Mouse (Mus musculus) c-Kit-negative CD71-positive TER-119-positive erythroid progenitor cells, embryonic 14.5 days (primary cell): ENCODE measurements at regions not wholly inside any gene's neighbourhood (a gene's known extent, or its start where the extent isn't known, plus 50 kb on each side); places are given as distances from the start of the nearest gene placed in this dataset.

Experiments
- DNase-seq: peaks from one replicate; pipeline ENCODE4 v3.0.0-alpha.2; 2013; ENCODE audit warnings: low read depth, low spot score

GRCm38 (mm10) chr5:77620402-77620801 lies 212.6 kb upstream of the Igfbp7 start:
- DNase-seq, result no peak

DNA sequence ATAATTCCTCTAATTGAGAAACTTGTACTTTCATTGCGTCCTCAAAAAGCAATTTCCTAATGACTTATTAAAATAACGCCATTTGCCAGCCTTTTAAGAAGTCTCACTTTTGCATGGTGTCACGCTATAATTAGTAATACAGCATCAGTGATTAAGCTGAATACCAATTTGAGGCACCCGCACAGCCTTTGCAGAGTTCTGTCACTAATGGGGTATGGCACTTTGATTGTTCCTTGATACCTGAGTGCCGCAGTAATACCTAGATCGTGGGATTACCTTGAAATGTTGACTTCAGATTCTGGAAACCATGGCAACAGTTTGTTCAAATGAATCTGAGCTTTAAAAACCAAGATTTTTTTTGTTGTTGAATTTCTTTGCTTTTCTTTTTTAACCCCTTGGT lies 202.7 kb upstream of the Igfbp7 start:
- DNase-seq, result no peak

DNA sequence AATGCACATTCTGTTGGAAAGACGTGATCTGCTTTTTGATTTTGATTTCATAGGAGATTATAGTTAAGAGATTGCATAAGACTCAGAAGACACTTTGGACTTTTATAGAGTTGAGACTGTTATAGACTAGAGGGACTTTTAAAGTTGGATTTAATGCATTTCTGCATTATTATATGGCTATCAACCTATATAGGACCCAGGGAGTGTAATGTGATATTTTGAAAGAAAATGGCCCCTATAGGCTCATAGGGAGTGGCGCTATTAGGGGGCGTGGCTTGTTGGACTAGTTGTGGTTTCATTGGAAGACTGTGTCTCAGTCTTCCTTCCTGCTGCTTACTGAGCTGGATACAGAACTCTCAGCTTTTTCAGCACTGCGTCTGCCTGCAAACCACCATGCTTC lies 186.9 kb upstream of the Igfbp7 start:
- no peak for DNase-seq

- DNase-seq, result no peak
Measured at GRCm38 (mm10) chr5:77589252-77589651, 181.4 kb upstream of the Igfbp7 start.

- no peak for DNase-seq
Measured at GRCm38 (mm10) chr5:77581702-77582101, 173.9 kb upstream of the Igfbp7 start.

GRCm38 (mm10) chr5:77581106-77581638 lies 173.3 kb upstream of the Igfbp7 start:
- no peak for DNase-seq

GRCm38 (mm10) chr5:77579826-77580745 lies 172.2 kb upstream of the Igfbp7 start:
- no peak for DNase-seq

DNA sequence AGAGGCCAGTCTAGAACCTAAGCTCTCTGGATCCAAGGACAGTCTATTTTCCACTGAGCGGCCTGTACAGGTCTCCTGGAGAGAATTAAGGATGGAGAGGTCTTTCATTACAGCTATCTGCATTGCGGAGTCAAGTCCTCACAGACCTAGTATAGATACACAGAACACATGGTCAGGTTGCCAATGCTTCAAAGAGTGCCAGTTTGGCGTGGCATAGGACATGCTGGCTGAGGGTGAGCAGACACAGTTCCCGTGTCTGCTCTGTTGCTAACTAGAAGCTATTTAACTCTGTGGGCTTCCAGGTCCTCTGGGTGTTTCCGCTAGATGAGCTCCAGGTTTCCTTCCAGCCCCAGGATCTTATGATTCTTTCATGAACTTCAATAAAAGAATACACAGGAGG lies 169.0 kb upstream of the Igfbp7 start:
- DNase-seq, result no peak

DNA sequence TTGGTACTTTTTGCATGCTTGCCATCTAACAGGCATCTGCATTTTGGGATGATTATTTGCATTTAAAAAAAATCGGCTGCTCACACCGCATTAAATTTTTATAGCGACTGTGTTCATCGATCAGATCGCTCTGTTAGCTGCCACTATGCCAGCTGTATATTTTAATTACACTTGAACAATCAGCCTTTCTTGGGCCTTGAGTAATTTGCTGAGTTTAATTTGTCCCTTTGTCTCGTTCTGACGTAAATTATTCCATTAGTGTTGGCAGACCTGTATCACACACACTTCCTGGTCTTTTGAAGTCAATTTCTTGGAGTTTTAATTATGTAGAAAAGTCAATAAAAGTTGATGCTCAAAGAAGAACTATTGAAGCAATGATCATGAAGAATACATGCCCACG lies 167.9 kb upstream of the Igfbp7 start:
- no peak for DNase-seq

DNA sequence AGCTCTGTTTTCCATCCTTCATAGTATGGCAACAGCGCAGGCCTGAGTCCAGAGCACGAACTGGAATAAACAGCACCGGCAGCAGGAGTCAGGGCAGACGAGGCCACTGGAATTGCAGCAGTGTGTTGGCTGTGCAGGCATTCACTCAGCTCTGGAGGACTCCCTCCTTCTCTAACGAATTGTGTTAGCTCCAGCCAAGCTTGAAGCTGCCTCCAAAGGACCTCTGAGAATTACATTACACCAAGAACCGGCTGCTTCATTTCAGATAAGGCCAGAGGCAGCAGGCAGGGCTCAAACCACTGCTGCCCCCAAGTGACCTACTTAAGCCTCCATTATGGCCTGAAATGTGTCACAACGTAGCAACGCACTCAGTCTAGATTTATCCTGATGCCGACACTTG lies 162.5 kb upstream of the Igfbp7 start:
- DNase-seq, result no peak

DNA sequence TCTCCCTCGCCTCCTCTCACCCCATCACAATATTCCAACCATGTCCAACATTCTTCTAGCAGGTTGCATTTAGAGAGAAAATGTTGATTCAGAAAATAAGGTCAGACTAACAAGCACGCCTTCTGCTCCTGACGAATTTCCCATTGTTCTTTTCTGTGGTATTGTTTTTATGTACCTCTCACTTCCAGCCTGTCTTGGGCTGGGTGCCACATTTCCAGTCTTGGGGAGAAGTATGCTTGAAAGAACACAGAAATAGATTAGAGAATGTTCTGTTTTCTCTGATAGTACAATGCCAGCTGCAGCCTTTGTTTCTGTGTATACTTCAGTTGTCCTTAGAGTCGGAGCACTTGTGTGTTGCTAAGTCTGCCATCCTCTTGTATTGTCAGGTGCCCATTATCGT lies 160.3 kb upstream of the Igfbp7 start:
- DNase-seq, result no peak

GRCm38 (mm10) chr5:77552580-77552979 lies 144.7 kb upstream of the Igfbp7 start:
- DNase-seq, result no peak

GRCm38 (mm10) chr5:77552081-77552480 lies 144.2 kb upstream of the Igfbp7 start:
- no peak for DNase-seq

GRCm38 (mm10) chr5:77546001-77546620 lies 138.3 kb upstream of the Igfbp7 start:
- DNase-seq, result no peak

DNA sequence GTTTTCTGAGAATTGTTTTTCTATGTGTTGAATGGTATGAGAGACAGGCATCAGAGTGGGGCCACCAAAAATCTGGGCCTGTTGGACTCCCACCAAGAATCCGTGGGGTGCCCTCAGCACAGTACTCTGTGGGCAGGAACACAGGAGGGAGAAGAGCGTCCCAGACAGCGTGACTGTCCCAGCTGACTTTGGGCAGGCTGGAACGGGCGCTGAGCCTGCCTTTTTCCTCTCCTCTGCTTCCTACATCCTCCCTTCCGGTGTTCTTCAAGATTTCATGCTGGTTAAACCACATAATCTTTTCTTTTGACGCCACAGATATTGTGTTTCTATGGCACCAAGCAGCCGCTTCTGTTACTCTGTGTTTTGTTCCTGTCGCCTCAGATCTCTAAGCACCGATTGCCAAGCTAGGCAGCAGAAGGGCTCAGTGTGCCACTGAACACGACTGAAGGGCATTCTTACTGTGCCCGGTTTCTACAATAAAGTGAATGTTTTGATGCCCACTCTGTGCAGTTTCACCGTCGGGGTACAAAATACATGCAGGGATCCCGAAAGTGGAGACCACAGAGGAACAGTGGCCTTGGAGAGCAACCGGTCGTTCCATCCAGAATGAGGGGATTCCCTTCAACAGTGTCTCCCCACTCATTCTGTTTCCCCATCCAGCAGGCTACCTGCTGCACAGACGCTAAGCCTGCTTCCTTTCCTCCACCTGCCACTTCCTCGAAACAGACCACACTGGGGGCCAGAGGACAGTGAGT lies 124.6 kb upstream of the Igfbp7 start:
- DNase-seq, result no peak

- no peak for DNase-seq
Measured at GRCm38 (mm10) chr5:77530376-77530775, 122.5 kb upstream of the Igfbp7 start.

DNA sequence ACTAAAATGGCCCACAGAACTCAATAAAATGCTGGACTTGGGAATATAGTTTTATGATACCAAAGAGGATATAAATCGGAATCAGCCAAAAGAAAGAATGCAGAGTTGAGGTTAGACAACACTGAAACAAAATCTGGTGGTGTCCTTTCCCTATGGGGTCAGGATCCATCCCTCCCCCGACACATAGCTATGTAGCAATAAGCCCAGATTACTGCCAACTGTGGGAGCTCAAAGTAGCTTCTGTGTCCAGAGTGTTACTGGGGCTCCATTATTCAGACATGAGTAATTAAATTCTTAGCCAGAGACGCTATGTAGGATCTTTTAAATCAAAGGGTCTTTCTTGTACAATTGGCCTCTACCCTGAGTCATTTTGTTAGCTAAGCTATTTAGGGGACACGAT lies 109.4 kb upstream of the Igfbp7 start:
- DNase-seq, result no peak

GRCm38 (mm10) chr5:77515448-77515847 lies 107.6 kb upstream of the Igfbp7 start:
- no peak for DNase-seq

DNA sequence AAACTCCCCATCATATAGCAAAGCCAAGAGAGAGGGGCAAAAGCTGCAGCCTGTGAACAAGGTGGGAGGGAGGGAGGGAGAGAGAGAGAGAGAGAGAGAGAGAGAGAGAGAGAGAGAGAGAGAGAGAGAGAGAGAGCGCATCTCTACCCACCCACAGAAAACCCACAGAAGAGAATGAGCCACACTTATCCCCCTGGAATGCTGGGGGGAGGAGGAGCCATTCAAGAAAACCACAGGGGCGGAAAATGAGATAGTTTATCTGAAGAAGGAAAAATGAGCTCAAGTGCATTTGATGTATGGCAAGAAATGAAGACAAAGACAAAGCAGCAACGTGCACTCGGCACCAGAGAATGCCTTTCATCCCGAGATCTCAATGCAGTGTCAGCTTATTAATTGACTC lies 94.8 kb upstream of the Igfbp7 start:
- no peak for DNase-seq

GRCm38 (mm10) chr5:77499949-77500460 lies 92.2 kb upstream of the Igfbp7 start:
- no peak for DNase-seq

DNA sequence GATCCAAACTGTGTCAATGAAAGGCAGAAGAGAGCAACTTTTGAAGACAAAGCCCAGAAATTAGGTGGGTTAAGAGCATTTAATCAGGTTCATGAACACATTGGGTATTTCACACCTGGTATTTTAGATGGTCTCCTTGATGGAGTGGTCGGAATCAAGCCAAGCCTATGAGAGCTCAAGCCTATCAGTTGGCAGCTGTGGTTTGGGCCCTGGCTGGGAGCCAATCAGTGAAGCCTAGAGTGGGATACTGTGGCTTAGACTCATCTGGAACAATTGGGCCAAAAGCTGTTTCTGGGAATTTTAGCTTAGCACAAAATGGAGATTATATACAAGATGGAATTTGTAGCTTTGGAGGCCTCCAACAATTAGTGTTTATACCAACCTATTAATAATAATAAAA lies 86.8 kb upstream of the Igfbp7 start:
- no peak for DNase-seq

DNA sequence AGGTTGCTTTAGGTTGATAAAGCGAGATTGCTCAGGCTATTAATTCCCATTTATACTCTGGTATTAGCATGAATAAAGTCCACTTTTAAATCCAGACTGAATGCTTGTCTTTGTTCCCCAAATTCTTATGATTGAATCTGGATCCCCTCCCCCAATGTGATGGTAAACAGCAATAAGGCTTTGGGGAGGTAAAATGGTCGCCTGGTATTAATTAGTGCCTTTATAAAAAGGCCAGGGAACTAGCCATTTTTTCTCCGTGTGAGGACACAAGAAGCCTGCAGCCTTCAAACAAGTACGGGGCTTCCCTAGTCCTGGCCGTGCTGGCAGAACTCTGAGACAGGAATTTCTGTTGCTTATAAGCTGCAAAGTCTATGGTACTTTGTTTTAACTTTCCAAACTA lies 81.1 kb upstream of the Igfbp7 start:
- DNase-seq, result no peak
